Mouse (Mus musculus) CH12.LX (cell line): ENCODE measurements around the gene Rhobtb3.
"Not testable (repeated sequence)": the region's sequence is repeated elsewhere in the genome, so short reads cannot be mapped to it uniquely, and the experiment has no call there.

ENCODE experiments used
- CTCF ChIP-seq, 2 experiments: IDR thresholded peaks in 1 of 2; conservative IDR thresholded peaks in 1 of 2; 2 replicates each; pipeline ENCODE4 v1.5.1; 2011 to 2012; ENCODE audit warnings: low read depth in 2 of 2, low read length in 2 of 2, improper control_type of control experiment in 1 of 2, inconsistent platforms in 1 of 2, mild to moderate bottlenecking in 1 of 2, moderate library complexity in 1 of 2
- KAT2A ChIP-seq: IDR thresholded peaks from 2 replicates; pipeline ENCODE4 v1.6.1; 2012; ENCODE audit warnings: low read length, improper control_type of control experiment, inconsistent platforms; ENCODE audit not compliant: insufficient replicate concordance

DNA sequence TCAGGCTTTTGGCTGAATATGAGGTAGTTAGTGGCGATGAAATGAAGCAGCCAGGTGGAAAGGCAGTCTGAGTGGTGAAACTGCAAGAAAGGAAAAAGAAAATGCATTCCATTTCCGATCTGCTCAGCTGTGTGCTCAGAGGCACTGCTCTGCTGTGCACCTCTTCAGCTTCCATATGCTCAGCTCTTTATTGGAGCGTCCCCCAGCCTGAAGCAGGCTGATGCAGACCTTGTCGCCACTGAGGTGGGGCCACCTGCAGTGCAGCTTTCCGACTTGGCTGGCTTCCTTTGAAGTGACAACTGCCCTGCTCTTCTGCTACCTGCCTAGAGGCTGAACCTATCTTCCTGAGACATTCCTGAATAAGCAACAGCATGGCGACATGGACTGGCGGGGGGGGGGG lies 67.5 kb downstream of the Rhobtb3 start:
- not testable (repeated sequence) for TF ChIP-seq KAT2A; CTCF (conservative IDR thresholded peaks at IDR 0.05 in 1 of 2, IDR thresholded peaks at IDR 0.05 in 1 of 2; ENCODE audit: low read depth in 2 of 2, low read length in 2 of 2)
